26 mouse cellular contexts compared by ENCODE assay signal in the genomic region with DNA sequence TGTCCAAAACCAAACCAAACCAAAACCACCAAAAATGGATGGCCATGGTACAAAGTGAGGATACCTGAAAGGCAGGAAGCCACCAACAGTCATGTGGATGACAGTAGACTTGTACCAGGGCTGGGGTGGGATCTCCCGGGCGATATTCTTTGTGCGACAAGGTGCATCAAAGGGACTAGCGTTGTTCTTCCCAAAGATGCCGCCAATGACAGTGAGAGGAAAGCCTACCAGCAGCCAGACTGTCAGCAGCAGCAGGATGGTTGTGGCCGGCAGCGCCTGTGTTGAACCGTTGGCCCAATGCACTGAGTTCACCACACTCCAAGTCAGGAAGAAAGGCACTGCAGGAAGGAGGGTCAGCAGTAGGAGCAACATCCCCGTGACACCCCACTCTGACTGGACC. TPM values are rescaled to one million over a fixed set of nuclear protein-coding genes. Genes with fewer than 3 reads are reported as not detected.
A peak's percentile ranks its signal among the peaks of the same experiment; 100 is the strongest.
DNase-seq lines count a peak whose midpoint lies in the region; ATAC-seq and TF ChIP-seq lines count a peak whose summit lies in the region.
"Had no signal": no experiment of that assay in that cellular context is flagged by ENCODE, and none has a peak within 500 bp of the region (broad histone marks: within the 10 kb centered on the region; RNA-seq: fewer than 3 reads in every experiment).

A gene (minus strand): TSS at position 101 of the 400 bp plus-strand sequence.

- H3K9me3 ChIP-seq in forebrain, embryonic 13.5 days (replicated peaks), result no peaks in the 10 kb centered on the region
- H3K9me3 ChIP-seq in forebrain, embryonic 14.5 days (replicated peaks; ENCODE audit: control insufficient read depth, low read length), result no peaks in the 10 kb centered on the region
- H3K9me3 ChIP-seq in megakaryocyte, embryonic 14.5 days, result no peaks in the 10 kb centered on the region
- H3K9me3 ChIP-seq: embryonic facial prominence, embryonic 10.5 days; embryonic facial prominence, embryonic 12.5 days; forebrain, embryonic 10.5 days; forebrain, embryonic 12.5 days had no signal

- TF ChIP-seq POLR2A in thymus, adult 2 months (IDR thresholded peaks at IDR 0.05; ENCODE audit: control insufficient read depth, extremely low read depth, insufficient read depth, low read length, poor library complexity), result no peak

- 0 out of 2 replicates have a peak within 1 kb of the TSS, but pooled peaks have one; percentile 0 for H3K9ac ChIP-seq in forebrain, embryonic 13.5 days
- H3K9ac ChIP-seq in forebrain, embryonic 14.5 days (ENCODE audit: low read length), result no peak within 1 kb of the TSS
- H3K9ac ChIP-seq: embryonic facial prominence, embryonic 12.5 days; forebrain, embryonic 12.5 days had no signal

- 96% methylated on average over 9 of the region's 9 CpGs for WGBS in forebrain, embryonic 13.5 days
- WGBS in forebrain, embryonic 14.5 days, result 96% methylated on average over 9 of the region's 9 CpGs
- 95% methylated on average over 9 of the region's 9 CpGs for WGBS in thymus, adult 2 months

- no peaks in the 10 kb centered on the region for H3K27me3 ChIP-seq in forebrain, embryonic 13.5 days
- H3K27me3 ChIP-seq in forebrain, embryonic 14.5 days (replicated peaks; ENCODE audit: control insufficient read depth, insufficient read depth, low read length), result no peaks in the 10 kb centered on the region
- H3K27me3 ChIP-seq in megakaryocyte, embryonic 14.5 days (replicated peaks), result no peaks in the 10 kb centered on the region
- no peaks in the 10 kb centered on the region for H3K27me3 ChIP-seq in thymus, adult 2 months (ENCODE audit: control insufficient read depth, insufficient read depth, low read length)
- H3K27me3 ChIP-seq: CH12.LX; embryonic facial prominence, embryonic 12.5 days; forebrain, embryonic 12.5 days had no signal

- DNase-seq in forebrain, embryonic 14.5 days (ENCODE audit: low spot score), result no peak
- DNase-seq in thymus, adult 2 months, result no peak
- DNase-seq in thymus, postnatal 36 days, result no peak
- DNase-seq: adrenal gland, adult 2 months; adrenal gland, postnatal 10 days; adrenal gland, postnatal 25 days; B cell, adult 2 months; cerebellum, adult 11-12 months; cerebellum, adult 2 months; cerebellum, adult 9-10 months; cerebellum, postnatal 10 days; cerebellum, postnatal 25 days had no signal

- no peak within 1 kb of the TSS for H3K4me2 ChIP-seq in forebrain, embryonic 13.5 days
- H3K4me2 ChIP-seq in forebrain, embryonic 14.5 days (ENCODE audit: low read length), result no peak within 1 kb of the TSS
- H3K4me2 ChIP-seq: embryonic facial prominence, embryonic 12.5 days had no signal

- TF ChIP-seq CTCF in thymus, adult 2 months (IDR thresholded peaks at IDR 0.05; ENCODE audit: borderline replicate concordance, control insufficient read depth, extremely low read depth, insufficient read depth, low read length, poor library complexity), result no peak

- H3K36me3 ChIP-seq in forebrain, embryonic 13.5 days (ENCODE audit: poor library complexity, severe bottlenecking), result peaks cover 69% of the 10 kb centered on the region
- peaks cover 72% of the 10 kb centered on the region for H3K36me3 ChIP-seq in forebrain, embryonic 14.5 days (ENCODE audit: control insufficient read depth, insufficient read depth, low read length)
- H3K36me3 ChIP-seq in megakaryocyte, embryonic 14.5 days (replicated peaks; ENCODE audit: low read length), result peaks cover 74% of the 10 kb centered on the region
- no peaks in the 10 kb centered on the region; the same call in 1 of the 2 replicates for H3K36me3 ChIP-seq in thymus, adult 2 months (ENCODE audit: control insufficient read depth, insufficient read depth, low read length)

- peaks cover 25% of the 10 kb centered on the region for H3K4me1 ChIP-seq in forebrain, embryonic 13.5 days
- peaks cover 11% of the 10 kb centered on the region for H3K4me1 ChIP-seq in forebrain, embryonic 14.5 days (ENCODE audit: control insufficient read depth, insufficient read depth, low read length)
- H3K4me1 ChIP-seq in megakaryocyte, embryonic 14.5 days, result peaks cover 63% of the 10 kb centered on the region
- peaks cover 13% of the 10 kb centered on the region for H3K4me1 ChIP-seq in thymus, adult 2 months (replicated peaks; ENCODE audit: control insufficient read depth, insufficient read depth, low read length)

- ATAC-seq in forebrain, embryonic 13.5 days, result no peak
- no peak for ATAC-seq in forebrain, embryonic 14.5 days
- ATAC-seq in megakaryocyte, adult 5-6 weeks (ENCODE audit: poor library complexity, severe bottlenecking), result no peak
- ATAC-seq in cerebellum, adult (ENCODE audit: insufficient number of reproducible peaks, low FRiP score, low TSS enrichment), result no peak
- ATAC-seq: CD4-positive, CD25-positive, alpha-beta regulatory T cell, adult 4 months; forebrain, embryonic 16.5 days had no signal

- H3K4me3 ChIP-seq in forebrain, embryonic 13.5 days, result no peak within 1 kb of the TSS
- H3K4me3 ChIP-seq in forebrain, embryonic 14.5 days (ENCODE audit: low read depth, low read length), result no peak within 1 kb of the TSS
- peak within 1 kb of the TSS; percentile 14 for H3K4me3 ChIP-seq in megakaryocyte, embryonic 14.5 days (replicated peaks)
- no peak within 1 kb of the TSS for H3K4me3 ChIP-seq in thymus, adult 2 months (ENCODE audit: control insufficient read depth, insufficient read depth, low read length)
- H3K4me3 ChIP-seq: embryonic facial prominence, embryonic 10.5 days; embryonic facial prominence, embryonic 12.5 days; erythroblast, embryonic 14.5 days; forebrain, embryonic 10.5 days; forebrain, embryonic 12.5 days had no signal

- no peak within 1 kb of the TSS for H3K27ac ChIP-seq in forebrain, embryonic 13.5 days
- H3K27ac ChIP-seq in forebrain, embryonic 14.5 days (ENCODE audit: low read depth, low read length), result no peak within 1 kb of the TSS
- H3K27ac ChIP-seq in thymus, adult 2 months (ENCODE audit: control insufficient read depth, insufficient read depth, low read length), result no peak within 1 kb of the TSS
- H3K27ac ChIP-seq: embryonic facial prominence, embryonic 10.5 days; embryonic facial prominence, embryonic 12.5 days; forebrain, embryonic 10.5 days; forebrain, embryonic 12.5 days had no signal

RNA-seq across cellular contexts. Expression of the gene that starts here (rescaled TPM):
- polyA plus RNA-seq in forebrain, embryonic 13.5 days (2015; fragmentation: Nextera tagmentation; extraction: Ambion mirVana), result 1.1 and 1.5 TPM in 2 replicates
- 1.8 and 3.4 TPM in 2 replicates for polyA plus RNA-seq in forebrain, embryonic 14.5 days (2014; fragmentation: Nextera tagmentation; extraction: Ambion mirVana)
- 0.64 and 4.9 TPM in 2 replicates for polyA plus RNA-seq in megakaryocyte, embryonic 14.5 days (2012; ENCODE audit: insufficient read depth, low replicate concordance)
- total RNA-seq in megakaryocyte, adult 5-6 weeks (2015), result 1.3 and 4.3 TPM in 2 replicates
- total RNA-seq in megakaryocyte, adult 5-6 weeks (2017), result 0.84 and 1.7 TPM in 2 replicates
- polyA plus RNA-seq in thymus, adult 2 months (2012; rRNA removed), result 10.2 and 10.9 TPM in 2 replicates
- total RNA-seq: ES-E14, MEL had no signal
